Mouse (Mus musculus) right cerebral cortex, postnatal 14 days (tissue): Measurements from ENCODE around the gene Htr2a.

Source experiments
- DNase-seq: peaks from one replicate; pipeline ENCODE4 v3.0.0; 2022

Gene Htr2a

DNA sequence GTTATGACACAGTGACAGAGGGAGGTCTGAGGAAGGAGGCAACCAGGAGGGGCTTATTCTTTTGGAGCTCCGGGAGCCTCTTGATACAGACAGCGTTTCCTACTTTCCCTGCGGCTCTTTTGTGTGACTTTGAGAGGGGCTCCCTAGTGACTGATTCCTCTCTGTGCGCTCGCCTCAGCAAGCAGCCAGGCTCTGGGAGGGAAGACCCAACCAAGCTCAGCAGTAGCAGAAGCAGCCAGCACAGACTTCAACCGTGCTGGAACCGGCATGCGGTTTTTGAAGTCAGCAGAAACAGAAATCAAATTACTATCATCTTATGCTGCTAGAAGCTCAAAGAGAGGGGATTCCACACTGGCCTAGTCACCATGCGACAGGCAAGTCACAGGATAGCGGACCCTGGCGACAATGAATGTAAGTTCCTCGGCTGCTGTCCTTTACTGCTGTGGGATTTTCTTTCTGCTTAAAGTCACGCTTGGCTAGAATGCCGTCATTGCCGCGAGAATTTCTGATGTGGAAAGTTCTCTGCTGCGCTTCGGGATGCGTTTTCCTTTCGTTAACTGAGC, at the start of gene Htr2a:
TSS of gene Htr2a (plus strand) at position 22 of the 563 bp plus-strand sequence.
- DNase-seq: peak; percentile 11

- DNase-seq: no peak
Observed at GRCm38 (mm10) chr14:74601333-74602087, 39.1 kb upstream of the Htr2a start.

- peak; percentile 67 for DNase-seq
Observed at GRCm38 (mm10) chr14:74602543-74602942, 38.1 kb upstream of the Htr2a start.

DNA sequence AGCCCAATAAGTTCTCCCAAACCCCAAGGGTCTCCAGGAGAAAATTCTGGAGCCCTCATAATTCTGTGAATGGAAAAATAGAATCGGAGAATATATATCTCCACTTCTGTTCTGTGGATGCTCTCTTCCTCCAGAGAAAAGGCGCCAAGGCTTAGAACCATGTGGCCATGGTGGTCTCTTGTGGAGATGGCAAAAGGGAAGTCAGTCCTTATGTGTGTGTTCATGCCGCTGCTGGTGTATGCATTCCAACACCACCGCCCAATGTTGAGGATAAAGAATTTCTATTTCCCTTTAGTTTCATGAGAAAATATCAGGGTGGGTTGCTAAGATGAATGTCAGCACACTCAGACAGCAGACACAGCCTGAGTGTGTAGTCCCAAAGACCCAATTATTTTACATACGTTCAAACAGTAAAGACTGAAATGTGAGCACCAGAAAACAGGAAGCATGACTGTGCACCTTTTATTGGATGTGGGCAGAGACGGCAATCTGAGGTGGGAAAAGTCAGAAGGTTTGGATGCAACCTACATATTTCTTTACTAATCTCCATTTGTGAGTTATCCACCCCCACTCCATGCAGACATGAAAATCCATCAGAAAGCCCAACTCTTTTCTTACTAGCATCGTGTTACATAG, 37.4 kb upstream of the Htr2a start:
- DNase-seq: no peak

- DNase-seq: no peak
Observed at GRCm38 (mm10) chr14:74611326-74611725, 29.3 kb upstream of the Htr2a start.

DNA sequence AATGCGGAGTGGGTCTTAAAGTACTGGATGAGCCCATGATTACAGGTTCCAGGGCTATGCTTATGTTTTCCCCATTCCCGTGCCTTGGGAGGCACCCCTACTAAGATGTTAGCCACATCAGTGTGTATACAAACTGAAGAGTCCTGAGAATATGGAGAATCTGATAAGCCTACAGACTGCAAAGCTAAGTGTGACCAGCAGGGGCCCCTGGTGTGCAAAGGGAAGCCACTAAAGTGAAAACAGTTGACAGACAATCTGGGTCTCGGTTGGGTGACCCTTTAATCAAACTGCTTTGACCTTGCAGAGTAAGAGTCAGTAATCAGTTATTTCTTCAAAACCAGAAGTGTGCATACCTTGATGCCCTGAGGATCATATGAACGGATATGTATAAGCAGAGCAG, 21.8 kb upstream of the Htr2a start:
- DNase-seq: no peak

DNA sequence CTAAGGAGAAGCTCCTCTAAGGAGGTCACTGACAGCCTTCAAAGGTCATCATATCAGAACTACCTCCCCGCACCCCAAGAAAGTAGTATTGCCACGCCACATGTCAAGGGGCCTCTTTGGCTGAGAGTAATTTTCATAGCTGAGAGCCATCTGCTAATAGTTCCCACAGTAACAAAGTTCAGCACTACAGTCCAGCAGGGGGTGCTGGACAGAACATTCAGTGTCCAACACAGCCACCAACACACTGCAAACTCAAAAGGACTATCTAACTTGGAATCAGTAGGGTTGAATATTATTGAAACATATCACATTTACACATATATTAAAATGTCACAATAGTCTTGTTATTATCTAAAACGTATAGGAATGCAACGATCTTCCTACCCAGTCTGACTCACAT, 2.6 kb upstream of the Htr2a start:
- no peak for DNase-seq

DNA sequence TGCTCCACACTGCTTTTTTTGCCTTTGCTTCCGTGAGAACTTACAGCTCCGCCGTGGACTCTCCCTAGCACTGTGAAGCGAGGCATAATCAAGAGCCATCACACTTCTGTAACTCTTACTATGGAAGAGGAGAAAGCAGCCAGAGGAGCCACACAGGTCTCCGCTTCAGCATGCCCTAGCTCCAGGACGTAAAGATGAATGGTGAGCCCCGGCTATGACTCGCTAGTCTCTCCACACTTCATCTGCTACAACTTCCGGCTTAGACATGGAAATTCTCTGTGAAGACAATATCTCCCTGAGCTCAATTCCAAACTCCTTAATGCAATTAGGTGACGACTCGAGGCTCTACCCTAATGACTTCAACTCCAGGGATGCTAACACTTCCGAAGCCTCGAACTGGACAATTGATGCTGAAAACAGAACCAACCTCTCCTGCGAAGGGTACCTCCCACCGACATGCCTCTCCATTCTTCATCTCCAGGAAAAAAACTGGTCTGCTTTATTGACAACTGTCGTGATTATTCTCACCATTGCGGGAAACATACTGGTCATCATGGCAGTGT, 1.1 kb downstream of the Htr2a start:
- no peak for DNase-seq

GRCm38 (mm10) chr14:74643296-74643695, 2.7 kb downstream of the Htr2a start:
- DNase-seq: peak; percentile 88

- no peak for DNase-seq
Observed at GRCm38 (mm10) chr14:74646107-74646793, 5.6 kb downstream of the Htr2a start.

GRCm38 (mm10) chr14:74650001-74650400, 9.4 kb downstream of the Htr2a start:
- no peak for DNase-seq

DNA sequence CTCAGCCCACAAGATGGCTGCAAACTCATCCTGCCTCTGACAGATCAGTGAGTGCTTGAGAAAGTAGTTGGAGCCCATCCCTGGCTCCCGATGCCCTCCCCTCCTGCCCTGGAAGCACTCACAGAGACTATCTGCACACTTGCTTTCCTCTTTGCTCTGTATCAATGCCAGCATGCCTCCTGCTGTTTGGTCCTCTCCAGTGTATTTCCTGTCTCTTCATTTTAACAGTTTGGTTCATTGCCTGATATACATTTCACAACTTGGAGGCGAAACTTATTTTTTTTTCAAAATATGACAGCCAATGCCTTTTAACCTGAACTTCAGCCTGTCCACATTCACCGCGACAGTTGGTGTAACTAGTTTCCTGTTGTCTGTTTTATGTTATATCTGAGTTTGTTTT, 11.0 kb downstream of the Htr2a start:
- no peak for DNase-seq

GRCm38 (mm10) chr14:74657227-74657626, 16.6 kb downstream of the Htr2a start:
- DNase-seq: no peak

DNA sequence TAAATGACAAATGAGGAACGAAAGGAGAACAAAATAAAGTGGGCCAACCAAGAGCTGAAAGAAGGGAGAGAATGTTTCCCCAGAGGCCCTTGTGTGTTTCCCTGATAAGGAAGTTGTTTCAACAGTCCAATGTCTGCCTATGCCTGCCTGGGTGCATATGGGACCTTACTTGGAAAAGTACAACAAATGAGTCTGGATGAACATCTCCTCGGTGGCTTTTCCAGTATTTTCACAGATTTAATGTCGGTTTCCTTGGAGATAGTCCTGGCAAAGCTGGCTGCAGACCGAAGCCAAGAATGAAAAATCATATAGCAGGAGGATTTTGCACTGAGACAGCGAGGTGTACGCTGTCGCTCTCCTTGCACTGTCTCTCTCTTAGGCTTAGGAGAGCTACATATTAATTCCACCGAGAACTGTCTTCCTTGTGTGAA, 18.8 kb downstream of the Htr2a start:
- no peak for DNase-seq

GRCm38 (mm10) chr14:74672137-74673019, 31.7 kb downstream of the Htr2a start:
- no peak for DNase-seq

- no peak for DNase-seq
Observed at GRCm38 (mm10) chr14:74673020-74673350, 32.3 kb downstream of the Htr2a start.

- DNase-seq: no peak
Observed at GRCm38 (mm10) chr14:74673584-74673983, 32.9 kb downstream of the Htr2a start.

DNA sequence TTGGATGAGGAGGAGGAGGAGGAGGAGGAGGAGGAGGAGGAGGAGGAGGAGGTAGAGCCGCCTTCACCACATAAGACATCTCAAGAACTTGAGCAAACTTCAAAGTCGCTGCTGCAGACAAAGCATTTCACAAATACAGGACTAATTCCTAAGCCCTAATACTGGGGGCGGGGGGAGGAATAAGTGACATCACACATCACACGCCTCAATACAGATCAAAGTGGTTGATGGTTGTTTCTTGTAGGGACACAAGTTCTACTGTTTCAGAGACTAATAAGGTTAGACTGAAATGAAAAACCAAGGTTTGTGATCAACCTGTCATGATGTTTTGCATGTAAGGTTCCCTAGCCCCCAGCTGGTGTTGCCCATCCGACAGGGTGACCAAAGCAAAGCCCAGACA, 39.2 kb downstream of the Htr2a start:
- no peak for DNase-seq

GRCm38 (mm10) chr14:74684298-74684978, 43.8 kb downstream of the Htr2a start:
- no peak for DNase-seq

DNA sequence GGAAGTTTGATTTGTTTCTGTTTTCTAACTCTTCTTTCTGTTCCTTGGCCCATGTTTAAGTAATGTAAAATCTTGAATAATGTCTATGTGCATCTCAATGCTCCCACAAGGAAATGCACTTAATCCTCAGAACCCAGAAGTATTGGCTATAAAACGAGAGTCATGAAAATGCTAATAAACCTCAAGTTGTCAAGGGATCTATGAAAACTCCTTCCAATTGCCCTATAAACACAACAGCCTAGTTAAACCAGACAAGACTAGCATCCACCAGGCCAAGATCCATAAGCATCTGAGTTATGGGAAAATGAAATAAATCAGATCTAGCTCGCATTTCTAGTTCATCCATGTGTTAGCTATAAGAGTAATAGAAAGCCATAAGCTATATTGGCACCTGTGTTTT, 51.3 kb downstream of the Htr2a start:
- DNase-seq: no peak

DNA sequence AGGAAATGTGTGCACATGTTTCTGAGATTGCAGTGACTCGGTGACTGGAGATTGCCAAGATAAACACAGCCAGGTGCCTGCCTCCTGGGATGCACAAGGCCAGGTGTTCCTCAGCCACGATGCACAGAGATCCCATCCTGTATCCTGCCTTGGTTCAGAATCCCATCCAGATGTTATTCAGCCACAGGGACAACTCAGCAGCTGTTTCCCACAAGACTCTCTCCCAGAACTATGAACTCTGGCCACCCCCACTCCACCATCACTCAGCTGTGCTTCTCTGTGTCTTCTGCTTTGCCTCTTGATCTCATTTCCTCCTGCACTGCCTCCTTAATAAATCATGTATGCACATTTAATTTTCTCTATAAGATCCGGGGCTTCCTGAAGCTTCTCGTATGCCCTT, 56.1 kb downstream of the Htr2a start:
- DNase-seq: no peak

GRCm38 (mm10) chr14:74697432-74697831, 56.8 kb downstream of the Htr2a start:
- DNase-seq: no peak
